Mouse (Mus musculus) brain, embryonic 14.5 days (tissue): ENCODE measurements around the gene Dclk1. TPM values are rescaled to one million over a fixed set of nuclear protein-coding genes. Genes with fewer than 3 reads are reported as not detected.
A peak's percentile ranks its signal among the peaks of the same experiment; 100 is the strongest.

Experiments used
- DNase-seq: peaks from one replicate; pipeline ENCODE4 v3.0.0-alpha.2; 2011; ENCODE audit warnings: low read depth
- CTCF ChIP-seq: fragments of 200-500 bp; IDR thresholded peaks from 2 replicates; pipeline ENCODE4 v1.5.1; 2012; ENCODE audit warnings: inconsistent platforms, mild to moderate bottlenecking, moderate library complexity, borderline replicate concordance; ENCODE audit not compliant: insufficient read depth, insufficient read length; ENCODE audit errors: extremely low read depth
- POLR2A ChIP-seq: fragments of 200-500 bp; IDR thresholded peaks from 2 replicates; pipeline ENCODE4 v1.6.1; 2012; ENCODE audit warnings: mild to moderate bottlenecking, inconsistent platforms, borderline replicate concordance; ENCODE audit not compliant: poor library complexity, insufficient read depth, insufficient read length, severe bottlenecking; ENCODE audit errors: extremely low read depth
- polyA plus RNA-seq: library from polyadenylated mRNA; depleted of rRNA; stranded (reverse); fragments of >200 nt; gene quantifications from 2 replicates; pipeline ENCODE4 v1.2.3, GENCODE M21; 2012

Gene Dclk1
- polyA plus RNA-seq, 1 experiment, result 175 TPM

DNA sequence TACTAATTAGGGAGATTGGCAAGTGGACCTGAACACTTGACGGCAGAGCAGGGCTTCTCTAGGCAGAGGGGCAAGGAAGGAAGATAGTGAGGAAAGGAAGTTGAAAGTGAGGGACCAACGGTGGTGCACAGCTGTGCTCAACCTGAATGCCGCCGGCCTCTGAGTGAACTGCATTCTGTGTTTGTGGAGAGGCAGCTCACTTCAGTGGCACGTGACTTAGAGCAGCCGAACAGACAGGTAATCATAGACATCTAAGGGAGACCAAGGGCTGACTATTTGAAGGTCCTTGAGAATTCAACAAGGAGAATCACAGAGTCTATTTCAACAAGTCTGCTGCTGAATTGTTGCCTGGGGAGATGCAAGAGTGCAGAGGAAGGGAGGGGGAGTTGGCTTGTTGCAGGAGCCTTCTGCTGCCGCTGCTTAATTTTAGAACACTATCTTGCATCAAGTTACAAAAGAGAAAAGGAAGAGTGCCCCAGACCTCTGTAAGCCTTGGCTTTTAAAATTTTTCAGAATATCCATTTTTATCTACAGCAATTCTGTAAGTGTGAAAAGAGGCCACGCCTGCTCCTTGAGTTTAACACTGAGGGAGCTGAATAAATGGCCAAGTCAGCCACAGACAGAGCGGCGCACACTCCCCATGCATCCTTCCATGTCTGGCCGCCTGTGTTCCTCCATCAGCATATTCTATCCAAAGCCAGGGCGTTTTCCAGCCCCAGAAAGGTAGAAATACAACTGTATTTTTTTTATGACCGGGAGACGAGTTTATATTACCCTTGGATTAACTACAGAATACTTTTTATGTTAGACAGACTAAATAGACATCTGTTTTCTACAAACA lies 289.3 kb downstream of the Dclk1 start:
- DNase-seq, result peak; percentile 55
- no peak for TF ChIP-seq POLR2A
- no peak for TF ChIP-seq CTCF

GRCm38 (mm10) chr3:55532175-55532973 lies 290.2 kb downstream of the Dclk1 start:
- DNase-seq, result peak; percentile 42
- TF ChIP-seq POLR2A, result no peak
- no peak for TF ChIP-seq CTCF

DNA sequence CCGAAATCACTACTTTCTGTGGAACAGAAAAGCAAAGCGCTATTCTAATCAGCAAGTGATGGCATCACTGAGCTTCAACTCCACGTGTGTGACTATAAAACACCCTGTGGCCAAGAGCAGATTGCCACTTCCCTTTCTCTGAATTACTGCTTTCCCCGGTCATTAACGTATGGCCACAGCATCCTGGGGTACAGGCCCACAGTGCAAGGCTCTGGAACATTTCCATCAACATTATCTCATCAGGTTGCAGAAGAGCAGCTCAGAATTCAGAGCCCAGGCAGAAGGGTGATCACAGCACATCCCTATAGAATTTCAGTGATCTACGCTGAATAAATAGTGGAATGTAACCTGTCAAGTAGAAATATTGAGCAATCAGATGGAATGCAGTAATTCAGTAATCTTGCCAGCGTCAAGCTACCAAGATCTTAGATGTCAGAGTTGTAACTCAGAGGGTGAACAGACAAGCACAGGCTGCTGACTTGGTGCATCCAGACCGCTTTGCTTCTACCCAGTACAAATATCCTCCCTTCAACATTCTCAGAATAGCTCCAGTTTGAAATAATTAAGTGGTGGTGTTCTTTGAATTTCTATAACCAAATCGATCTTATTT lies 293.5 kb downstream of the Dclk1 start:
- DNase-seq, result no peak
- TF ChIP-seq POLR2A (no peak), CTCF (no peak)

- TF ChIP-seq POLR2A, result no peak
- TF ChIP-seq CTCF, result no peak
- DNase-seq, result no peak
Measured at GRCm38 (mm10) chr3:55536901-55537300, 294.7 kb downstream of the Dclk1 start.

DNA sequence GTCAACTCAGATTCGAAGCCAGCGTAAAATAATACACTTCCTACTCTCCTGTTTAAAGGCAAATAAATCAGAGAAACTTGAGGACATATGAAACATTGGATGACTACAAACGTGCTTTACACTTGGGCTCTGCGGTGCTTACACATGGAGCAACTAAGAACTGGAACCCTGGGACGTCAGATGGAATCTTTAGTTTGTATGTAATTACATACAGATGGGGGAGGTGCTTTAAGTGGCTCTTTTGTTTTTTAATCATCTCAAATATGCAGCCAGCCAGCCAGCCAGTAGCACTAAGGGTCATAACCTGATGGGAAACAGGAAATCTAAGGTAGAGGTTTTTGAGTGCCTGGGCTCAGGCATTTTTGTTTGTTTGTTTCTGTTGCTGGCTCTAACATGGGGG lies 295.6 kb downstream of the Dclk1 start:
- no peak for TF ChIP-seq CTCF
- TF ChIP-seq POLR2A, result no peak
- no peak for DNase-seq

DNA sequence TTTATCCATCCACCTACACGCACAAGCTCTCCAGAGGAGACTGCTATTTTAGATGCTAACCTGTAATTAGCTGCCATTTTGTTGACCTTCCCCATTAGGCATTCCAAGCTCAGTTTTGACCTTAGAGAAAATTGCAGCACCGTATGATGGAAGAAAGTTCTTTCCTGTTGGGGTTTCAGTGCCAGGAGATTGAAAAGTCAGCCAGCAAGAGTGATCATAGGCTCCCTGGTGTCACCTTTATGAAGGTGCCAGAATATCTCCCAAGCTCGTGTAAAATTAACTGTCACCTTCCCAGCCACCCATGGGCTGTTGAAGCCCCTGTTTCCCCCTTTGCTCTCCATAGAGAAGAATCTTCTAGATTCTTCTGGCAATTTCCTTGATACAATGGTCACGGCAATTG lies 297.2 kb downstream of the Dclk1 start:
- TF ChIP-seq CTCF (no peak), POLR2A (no peak)
- DNase-seq, result no peak

- no peak for TF ChIP-seq POLR2A
- TF ChIP-seq CTCF, result no peak
- DNase-seq, result peak; percentile 79
Measured at GRCm38 (mm10) chr3:55539811-55540293, 297.7 kb downstream of the Dclk1 start.

GRCm38 (mm10) chr3:55540406-55541140 lies 298.4 kb downstream of the Dclk1 start:
- TF ChIP-seq CTCF, result no peak
- no peak for TF ChIP-seq POLR2A
- DNase-seq, result peak; percentile 44

GRCm38 (mm10) chr3:55541799-55542198 lies 299.6 kb downstream of the Dclk1 start:
- no peak for TF ChIP-seq CTCF
- TF ChIP-seq POLR2A, result no peak
- DNase-seq, result no peak

- TF ChIP-seq CTCF (peak; percentile 55), POLR2A (no peak)
- DNase-seq, result peak; percentile 94
Measured at GRCm38 (mm10) chr3:55542310-55542709, 300.1 kb downstream of the Dclk1 start.

DNA sequence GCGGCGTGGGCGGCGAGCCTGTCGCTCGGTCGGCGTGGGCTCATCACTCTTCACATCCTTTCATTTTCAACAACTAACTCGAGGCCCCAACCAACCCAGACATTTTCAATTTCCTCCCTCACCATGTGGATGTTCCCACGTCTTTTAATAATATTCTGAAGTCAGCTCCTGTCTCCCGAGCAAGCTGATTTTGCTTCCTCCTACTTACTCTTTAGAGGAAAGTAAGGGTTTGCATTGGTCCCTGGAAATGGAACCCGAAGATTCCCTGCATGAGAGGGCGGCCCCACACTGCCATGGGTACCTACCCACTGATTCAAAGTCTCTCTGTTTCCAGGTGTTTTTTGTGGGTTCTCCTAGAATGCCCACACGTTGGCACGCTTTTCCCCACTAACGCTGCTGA lies 300.8 kb downstream of the Dclk1 start:
- DNase-seq, result peak; percentile 46
- TF ChIP-seq CTCF, result no peak
